Mouse (Mus musculus): Measurements from ENCODE around the gene Aldh1a2.

DNA sequence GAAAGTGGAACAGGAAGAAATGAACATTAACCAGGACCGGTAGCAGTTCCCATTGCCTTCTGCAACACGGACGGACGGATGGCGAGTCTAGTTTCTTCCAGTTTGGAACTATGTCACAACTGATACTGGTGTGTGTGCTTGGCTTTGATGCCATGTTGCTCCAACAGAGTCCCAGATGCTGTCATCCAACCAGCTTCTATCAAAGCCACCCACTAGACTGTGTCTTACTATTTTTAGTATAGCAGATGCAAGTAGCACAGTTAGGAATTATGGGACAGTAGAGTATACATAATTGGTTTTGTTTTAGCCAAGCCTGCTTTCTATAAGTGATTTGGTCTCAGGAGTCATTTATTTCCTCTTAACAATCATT is 26.8 kb downstream of the Aldh1a2 start:
- TF ChIP-seq CTCF (IDR thresholded peaks at IDR 0.05; ENCODE audit: control insufficient read depth, insufficient read depth, insufficient read length) = no peak
- no peak for TF ChIP-seq USF1 (IDR thresholded peaks at IDR 0.05; ENCODE audit: low read depth)
- TF ChIP-seq MAX (IDR thresholded peaks at IDR 0.05) = no peak
- no peak for TF ChIP-seq MYOD1 (IDR thresholded peaks at IDR 0.05; ENCODE audit: control insufficient read depth, insufficient read length, low read depth)
- no peak for TF ChIP-seq MYOG (IDR thresholded peaks at IDR 0.05; ENCODE audit: control insufficient read depth, extremely low read depth, insufficient read length)

Measured in C2C12 (cell line).